Mouse (Mus musculus) brain, embryonic 14.5 days (tissue): ENCODE measurements around the gene Kdm2a.

Experiments used
- CTCF ChIP-seq: fragments of 200-500 bp; IDR thresholded peaks from 2 replicates; pipeline ENCODE4 v1.5.1; 2012; ENCODE audit warnings: inconsistent platforms, mild to moderate bottlenecking, moderate library complexity, borderline replicate concordance; ENCODE audit not compliant: insufficient read depth, insufficient read length; ENCODE audit errors: extremely low read depth
- POLR2A ChIP-seq: fragments of 200-500 bp; IDR thresholded peaks from 2 replicates; pipeline ENCODE4 v1.6.1; 2012; ENCODE audit warnings: mild to moderate bottlenecking, inconsistent platforms, borderline replicate concordance; ENCODE audit not compliant: poor library complexity, insufficient read depth, insufficient read length, severe bottlenecking; ENCODE audit errors: extremely low read depth

- TF ChIP-seq POLR2A, result no peak
- no peak for TF ChIP-seq CTCF
Observed at GRCm38 (mm10) chr19:4370254-4370653, 27.8 kb downstream of the Kdm2a start.
